Mouse (Mus musculus) brain, adult 2 months (tissue): ENCODE results near the gene Pdik1l.
A peak's percentile ranks its signal among the peaks of the same experiment; 100 is the strongest.
"Not testable (repeated sequence)": the region's sequence is repeated elsewhere in the genome, so short reads cannot be mapped to it uniquely, and the experiment has no call there.

Source experiments
- DNase-seq: peaks from one replicate; pipeline ENCODE4 v3.0.0; 2011; ENCODE audit warnings: low read depth, low spot score

The Pdik1l gene

DNA sequence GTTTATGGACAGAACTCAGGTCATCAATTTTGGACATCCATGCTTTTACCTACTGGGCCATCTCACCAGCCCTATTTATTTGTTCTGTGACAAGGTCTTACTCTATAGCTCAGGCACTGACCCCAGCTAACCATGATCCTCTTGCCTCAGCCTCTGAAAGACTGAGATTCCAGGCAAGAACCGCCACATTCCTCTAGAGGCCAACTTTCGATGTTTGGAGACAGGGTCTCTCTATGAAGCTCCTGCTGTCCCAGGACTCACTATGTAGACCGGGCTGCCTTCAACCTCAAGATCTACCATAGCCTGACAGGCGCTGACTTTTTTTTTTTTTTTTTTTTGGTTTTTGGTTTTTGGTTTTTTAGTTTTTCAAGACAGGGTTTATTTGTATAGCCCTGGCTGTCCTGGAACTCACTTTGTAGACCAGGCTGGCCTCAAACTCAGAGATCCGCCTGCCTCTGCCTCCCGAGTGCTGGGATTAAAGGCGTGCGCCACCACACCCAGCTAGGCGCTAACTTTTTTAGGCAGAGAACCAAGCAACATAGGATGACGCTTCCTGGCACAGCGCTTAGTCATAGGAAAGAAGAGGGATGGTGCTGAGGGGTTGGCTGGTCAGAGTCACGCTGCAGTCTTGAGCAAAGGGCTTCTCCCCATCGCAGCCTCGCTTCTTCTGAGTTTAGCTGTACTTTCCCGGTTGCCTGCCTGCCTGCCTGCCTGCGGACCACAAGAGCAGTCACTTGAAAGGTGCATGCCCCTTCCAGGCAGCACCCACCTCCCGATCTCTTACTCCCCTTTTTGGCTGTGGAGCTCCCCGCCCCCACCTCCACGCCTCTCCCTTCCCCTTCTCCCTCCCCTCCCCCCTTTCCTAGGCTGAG lies 11.2 kb upstream of the Pdik1l start:
- DNase-seq = peak; percentile 65

DNA sequence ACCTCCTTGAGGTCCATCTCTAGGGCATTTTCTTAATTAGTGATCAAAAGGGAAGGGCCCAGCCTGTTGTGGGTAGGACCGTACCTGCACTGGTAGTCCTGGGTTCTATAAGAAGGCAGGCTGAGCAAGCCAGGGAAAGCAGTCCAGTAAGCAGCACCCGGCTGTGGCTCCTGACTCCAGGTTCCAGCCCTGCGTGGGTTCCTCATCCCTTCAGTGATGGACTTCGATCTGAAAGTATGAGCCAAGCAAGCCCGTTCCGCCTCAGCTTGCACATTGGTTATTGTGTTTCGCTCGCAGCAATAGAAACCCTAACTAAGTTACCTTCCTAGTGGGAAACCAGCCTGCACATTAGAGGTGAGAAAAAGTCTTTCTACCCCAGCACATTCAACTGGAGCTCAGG lies 9.7 kb upstream of the Pdik1l start:
- no peak for DNase-seq

DNA sequence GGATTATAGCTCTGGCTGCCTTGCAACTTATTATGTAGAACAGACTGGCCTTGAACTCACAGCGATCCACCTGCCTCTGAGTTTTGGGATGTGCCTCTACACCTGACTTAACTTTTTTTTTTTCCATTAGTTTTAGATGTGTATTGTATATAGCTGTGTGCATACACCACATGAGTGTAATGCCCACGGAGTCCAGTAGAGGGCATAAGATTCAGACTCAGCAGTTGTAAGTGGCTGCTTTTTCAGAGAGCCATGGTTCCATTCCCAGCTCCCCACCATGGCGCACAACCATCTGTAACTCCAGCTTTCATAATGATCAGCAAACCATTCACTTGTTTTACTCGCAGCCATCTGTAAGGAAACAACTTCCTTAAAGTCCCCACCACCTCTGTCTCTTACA lies 8.8 kb upstream of the Pdik1l start:
- DNase-seq = no peak

DNA sequence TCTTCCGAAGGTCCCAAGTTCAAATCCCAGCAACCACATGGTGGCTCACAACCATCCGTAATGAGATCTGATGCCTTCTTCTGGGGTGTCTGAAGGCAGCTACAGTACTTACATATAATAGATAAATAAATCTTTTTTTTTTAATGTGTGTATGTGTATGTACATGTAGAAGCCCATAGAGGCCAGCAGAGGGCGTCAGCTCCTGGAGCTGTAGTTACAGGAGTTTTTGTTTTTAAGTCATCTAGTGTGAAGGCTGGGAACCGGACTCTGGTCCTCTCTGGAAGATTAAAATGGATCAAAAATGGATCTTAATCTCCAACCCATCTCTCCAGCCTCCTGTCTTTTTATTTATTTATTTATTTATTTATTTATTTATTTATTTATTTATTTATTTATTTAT lies 8.4 kb upstream of the Pdik1l start:
- DNase-seq = not testable (repeated sequence)

DNA sequence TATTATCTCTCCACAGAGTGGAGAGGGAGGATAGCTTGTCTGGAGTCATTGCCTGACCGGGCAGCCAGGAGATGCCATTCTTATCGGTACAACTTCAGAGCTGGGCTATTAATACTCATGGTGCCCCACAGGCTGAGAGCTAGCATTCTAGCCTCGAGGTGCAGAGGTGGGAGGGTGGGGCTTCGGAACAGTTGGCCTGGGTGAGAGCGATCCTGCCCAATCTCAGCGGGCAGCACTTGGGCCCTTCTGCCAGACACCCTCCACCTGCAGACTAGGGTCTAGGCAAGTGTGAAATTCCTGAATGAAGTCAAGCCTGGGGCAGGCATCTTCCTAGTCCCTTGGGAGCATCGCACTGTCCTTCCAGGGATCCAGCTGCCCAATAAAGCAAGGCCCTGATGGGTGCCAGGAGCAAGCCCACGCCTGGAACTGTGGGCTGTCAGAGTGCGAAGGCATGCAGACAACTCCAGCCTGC lies 6.0 kb upstream of the Pdik1l start:
- no peak for DNase-seq

DNA sequence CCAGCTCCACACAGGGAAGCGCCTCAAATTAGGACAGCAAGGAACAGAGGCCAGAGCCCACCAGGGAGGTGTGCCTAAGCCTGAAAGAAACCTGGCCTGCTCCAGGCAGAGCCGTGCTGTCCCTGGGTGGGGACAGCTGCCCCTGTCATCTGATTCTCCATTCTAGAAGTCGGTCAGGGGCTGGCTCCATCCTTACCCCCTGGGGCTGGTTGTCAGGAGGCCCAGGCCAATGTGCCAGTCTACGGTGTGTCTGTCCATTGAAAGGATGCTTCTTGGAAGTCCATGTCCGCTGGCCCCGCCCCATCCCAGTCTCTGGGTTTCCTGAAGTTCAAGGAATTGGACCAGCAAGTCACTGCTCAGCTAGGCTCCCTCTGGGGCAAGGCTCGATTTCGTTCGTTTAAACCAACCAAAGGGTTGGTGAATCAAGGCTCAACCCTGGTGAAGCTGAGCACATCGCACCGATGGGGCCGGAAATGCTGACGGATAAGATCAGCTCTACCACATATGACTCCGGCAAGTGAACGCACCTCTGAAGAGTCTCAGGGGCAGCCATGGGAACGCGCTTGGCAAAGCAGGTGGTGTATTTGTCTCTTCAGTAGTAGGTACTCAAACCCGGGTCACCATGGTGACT lies 5.5 kb upstream of the Pdik1l start:
- no peak for DNase-seq

DNA sequence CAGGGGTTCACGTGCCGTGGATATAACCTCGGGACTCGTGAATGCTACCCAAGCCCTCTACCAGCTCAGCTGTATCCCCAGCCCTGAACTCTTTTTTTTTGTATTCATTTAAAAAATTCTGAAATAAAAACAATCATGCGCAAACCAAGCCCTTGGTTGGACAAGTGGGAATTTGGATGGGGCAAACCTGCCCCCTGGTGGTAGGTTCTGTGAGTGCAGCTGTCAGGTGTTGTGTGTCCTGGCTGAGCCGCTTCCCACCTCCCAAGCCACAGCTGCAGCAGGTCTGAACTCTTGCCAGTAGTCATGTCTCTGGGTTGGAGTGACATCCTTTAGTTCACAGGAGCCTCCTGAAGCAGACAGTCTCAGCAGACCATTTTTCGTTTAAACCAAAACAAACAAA lies 4.4 kb upstream of the Pdik1l start:
- peak; percentile 83 for DNase-seq

DNA sequence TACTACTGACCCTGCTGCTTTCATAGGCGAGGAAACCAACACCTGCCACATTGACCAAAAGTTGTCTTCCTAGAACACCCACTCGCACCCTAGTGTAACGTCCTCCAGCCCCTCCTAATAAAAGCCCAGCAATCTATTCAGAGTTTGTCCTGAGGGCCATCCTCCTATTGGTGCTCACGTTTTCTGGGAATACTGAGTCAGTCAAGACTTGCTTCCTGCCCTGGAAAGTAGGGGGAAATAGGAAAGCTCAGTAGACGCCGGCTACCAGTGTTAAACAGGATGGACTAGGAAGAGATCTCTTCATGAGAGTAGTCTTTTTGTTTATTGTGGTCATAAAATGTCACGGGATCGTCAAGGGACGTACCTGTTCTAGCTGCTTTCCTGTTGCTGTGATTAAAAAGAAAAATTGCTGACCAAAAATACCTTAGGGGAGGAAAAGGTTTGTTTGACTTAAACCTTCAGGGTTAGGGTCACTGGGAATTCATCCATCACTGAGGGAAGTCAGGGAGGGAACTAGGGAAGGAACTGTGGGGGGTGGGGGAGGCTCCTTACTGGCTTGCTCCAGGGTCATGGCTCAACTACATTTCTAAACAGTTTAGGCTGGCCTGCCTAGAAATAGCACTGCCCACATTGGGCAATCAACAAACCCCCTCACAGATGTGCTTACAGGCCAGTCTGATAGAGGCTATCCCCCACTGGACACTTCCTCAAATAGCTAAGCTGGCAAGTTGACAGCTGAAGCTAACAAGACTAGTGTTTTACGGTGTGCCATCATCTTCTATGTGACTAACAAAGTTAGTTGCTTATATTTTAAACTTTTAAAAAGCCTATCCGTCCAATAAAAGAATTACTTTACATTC lies 932 bp upstream of the Pdik1l start:
- DNase-seq = peak; percentile 39

DNA sequence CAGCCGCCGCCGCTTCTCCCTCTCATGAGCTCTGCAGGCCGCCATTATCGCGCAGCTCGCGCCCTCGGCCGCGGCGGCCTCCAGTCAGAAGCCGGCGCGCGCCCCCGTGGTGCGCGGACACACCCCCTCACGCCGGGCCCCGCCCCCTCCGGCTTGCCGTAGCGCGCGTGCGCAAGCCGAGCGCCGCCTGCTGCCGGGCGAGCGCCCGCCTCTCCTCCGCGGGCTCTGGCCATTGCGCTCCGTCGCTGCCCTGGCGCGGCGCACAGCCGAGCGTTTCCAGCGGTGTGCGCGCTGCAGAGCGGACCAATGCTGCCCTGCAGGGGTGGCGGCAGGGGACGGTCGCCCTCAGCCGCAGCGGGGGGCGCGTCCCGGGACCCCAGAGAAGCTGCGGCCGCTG lies 529 bp downstream of the Pdik1l start:
- DNase-seq = peak; percentile 95

DNA sequence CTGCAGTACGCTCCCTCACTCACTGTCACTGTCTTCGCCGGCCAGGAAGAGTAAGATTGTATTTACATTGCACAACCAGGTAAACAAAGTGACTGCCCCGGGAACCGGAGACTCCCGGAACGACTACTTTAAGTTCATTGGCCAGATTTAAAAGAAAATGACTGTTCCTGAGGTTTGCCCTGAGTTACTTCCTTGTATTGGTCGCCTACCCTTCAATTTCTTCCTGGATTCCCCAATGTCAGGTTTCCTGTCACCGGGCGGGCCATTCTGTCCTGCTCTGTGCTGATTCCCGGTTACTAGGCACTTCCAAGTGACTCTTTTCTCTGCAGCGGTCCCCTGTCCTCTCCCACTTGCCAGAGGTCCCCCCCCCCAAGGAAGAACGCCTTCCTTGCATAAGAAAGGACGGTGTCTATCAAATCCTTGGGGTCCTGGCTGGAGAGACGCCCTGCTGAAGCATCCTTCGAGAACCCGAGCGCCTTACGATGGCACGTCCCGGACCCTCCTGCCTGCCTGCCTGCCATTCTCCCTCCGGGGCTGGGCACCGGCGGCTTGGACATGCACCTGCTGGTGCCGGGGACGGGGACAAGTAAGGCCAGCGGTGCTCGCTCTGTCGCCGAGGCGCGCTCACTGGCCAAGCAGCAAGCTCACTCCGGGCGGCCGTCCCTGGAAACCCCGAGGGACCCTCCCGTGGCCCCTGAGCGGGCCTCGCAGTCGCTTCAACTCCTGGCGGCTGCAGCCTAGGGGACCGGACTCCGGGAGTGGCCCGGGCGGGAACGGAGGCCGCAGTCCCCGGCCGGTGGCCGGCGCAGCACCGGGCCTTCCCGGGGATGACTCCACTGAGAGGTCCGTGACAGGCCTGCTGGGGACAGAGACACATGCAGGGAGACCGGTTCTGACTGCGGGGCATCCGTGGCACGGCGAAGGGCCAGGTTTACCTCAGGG lies 1.2 kb downstream of the Pdik1l start:
- peak; percentile 10 for DNase-seq

DNA sequence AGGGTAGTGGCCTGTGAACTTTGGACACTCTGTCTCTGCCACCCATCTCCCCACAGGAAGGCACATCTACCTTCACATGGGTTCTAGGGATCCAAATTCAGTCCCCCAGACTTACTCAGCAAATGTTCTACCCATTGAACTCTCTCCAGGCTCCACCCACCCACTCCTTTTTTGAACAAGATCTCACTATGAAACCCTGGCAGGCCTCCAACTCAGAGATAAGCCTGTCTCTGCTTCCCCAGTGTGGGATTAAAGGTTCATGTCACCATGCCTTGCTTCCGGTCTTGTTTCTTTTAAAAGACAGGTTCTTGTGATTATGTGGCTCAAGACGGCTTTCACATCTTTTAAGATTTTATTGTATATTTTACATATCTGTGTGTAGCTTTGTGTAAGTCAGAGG lies 2.8 kb downstream of the Pdik1l start:
- DNase-seq = no peak

DNA sequence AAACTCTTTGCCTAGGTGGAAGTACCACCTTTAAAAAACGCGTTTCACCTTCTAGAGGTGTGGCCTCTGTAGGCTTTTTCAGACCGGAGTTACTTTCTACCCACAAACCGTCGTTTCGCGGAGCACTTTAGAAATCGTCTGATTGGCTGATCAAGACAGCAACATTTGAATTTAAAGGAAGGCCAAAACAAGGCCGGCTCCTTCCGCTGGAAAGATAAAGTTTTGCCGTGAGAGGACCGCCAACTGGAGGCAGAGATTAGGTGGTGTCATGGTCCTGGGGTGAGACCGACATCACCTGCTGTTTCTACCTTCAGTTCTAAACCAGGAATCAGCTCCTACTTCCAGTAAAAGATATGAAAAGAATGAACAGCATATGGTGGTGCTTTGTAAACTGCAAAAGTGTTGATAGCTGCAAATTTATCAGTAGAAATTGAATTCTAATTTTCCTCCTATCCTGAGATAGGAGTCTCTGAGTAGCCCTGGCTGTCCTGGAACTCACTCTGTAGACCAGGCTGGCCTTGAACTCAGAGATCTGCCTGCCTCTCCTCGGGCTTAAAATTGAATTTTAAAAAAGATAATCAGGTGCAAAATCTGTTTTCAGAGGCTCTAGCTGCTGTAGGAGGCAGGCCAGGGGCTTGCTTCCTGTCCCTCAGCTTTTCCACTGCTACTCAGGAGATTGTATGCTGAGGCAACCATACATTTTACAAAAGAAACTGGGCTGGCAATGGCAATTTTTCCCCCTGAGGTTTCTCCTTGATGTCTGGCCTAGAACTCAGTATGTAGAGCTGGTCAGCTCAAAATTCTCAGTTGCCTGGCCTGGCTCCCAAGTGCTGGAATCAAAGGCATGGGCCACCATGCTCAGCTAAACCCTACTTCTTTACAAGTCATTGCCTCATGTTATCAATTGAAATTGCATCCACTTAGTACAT lies 14.0 kb downstream of the Pdik1l start:
- DNase-seq = no peak

DNA sequence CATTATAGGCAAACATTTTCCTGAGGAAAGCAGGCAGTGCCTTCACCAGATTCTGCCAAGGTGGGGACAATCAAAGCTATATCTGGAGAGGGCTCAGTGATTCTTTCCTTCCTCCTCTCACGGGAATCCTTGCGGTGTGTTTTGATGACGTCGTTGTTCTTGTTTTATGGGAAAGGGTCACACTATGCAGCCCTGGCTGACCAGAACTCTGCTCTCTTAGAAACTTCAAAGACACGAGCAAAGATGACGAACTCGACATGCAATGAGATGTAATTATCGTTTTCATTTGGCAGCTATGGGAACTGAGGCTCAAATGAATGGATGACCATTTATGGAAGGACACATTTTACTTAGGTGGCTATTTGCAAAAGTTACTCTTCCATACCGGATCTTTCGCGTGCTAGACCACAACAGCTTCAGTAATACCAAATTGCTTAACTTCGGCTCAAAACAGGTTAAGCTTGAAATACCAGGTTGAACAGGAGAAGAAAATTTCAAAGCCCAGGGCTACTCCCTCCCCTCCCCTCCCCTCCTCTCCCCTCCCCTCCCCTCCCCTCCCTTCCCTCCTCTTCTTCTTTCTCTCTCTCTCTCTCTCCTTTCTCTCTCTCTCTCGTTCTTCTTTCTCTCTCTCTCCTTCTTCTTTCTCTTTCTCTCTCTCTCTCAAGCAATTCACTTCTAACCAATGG lies 14.8 kb downstream of the Pdik1l start:
- DNase-seq = no peak

DNA sequence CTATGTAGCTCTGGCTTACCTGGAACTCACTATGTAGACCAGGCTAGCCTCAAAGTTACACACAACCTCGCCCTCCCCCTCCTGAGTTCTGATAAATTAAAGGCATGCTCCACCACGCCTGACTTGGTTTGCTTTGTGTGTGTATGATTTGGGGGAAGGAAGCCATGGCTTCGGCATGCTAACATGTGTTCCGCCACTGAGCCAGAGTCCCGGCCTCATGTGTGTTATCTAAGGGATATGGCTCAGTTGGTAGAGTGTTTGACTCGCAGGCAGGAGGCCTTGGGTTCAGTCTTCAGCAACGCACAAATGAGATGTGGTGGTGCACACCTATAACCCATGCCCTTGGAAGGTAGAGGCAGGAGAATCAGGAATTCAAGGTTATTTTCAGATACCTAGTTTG lies 15.7 kb downstream of the Pdik1l start:
- DNase-seq = no peak

DNA sequence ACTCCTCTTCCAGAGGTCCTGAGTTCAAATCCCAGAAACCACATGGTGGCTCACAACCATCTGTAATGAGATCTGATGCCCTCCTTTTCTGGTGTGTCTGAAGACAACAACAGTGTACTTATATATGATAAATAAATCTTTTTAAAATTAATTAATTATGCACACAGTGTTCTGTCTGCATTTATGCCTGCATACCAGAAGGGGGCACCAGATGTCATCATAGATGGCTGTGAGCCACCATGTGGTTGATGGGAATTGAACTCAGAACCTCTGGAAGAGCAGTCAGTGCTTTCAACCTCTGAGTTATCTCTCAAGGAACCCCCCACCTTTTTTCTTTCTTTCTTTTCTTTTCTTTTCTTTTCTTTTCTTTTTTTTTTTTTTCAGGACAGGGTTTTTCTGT lies 18.1 kb downstream of the Pdik1l start:
- not testable (repeated sequence) for DNase-seq

DNA sequence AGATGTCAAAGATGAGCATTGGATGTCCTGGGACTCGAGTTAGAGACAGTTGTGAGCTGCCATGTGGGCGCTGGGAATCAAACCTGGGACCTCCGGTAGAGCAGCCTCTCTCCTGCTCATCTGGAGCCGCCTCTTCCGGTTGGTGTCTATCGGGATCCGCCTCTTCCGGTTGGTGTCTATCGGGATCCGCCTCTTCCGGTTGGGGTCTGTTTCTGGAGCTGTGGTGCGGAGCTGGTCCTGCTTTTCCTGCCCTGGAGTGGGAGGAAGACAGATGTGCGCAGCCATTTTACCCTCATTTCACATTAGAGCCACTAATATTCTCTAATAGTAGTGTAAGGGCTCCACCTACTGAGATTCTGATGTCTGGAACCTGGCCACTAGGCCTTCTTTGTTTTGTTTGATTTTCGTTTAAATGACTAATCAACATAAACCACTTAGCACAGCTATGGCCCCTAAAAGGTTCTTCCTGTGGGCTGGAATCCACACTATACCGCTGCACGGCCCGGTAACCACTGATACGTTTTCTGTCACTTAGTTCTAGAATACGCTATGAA lies 19.5 kb downstream of the Pdik1l start:
- no peak for DNase-seq

DNA sequence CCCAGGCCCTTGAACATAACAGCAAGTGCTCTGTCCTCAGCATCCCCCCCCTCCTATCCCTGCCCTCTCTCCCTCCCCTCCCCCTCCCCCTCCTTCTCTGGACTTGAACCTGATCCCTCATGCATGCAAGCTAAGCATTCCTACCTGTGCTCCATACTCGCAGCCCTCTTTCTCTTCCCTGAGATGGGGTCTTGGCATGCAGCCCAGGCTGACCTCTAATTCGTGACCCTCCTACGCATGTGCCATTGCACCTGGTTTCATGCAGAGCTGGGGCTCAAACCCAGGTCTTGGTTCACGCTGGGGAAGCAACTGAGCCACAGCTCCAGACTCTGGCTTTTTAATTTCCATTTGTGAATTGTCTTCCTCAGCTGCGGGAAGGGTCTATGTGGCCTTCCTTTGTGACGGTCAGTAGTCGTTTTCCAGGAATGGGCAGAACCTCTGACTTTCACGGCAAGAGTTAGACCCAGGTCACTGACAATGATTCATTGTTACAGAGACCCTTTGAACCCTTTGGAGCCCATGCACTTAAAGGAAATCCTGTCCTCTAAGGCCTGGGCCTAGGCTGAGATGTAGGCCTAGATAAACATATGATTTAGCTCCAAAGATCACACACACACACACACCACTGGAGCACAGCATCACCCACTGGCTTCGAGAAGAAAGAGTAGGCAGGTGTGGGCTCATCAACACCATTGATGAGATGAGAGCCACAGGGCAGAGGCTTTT lies 21.7 kb downstream of the Pdik1l start:
- no peak for DNase-seq

DNA sequence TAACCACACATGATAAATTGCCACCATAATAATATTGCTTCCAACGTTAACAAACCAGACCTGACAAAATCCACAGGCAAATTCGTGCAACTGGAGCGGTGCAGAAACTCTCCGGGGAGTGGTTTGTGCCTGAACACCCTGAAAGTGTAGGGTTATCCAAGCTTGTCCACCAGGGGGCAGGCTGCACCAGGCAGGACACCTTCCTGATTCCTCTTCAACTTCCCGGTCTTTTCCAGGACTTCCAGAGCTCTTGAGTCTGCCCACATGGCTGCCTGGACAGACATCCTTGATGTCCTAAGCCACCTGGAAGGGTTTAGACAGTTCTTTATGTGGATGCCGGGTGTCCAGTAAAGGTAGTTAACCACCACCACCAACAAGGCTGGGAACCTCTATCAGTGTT lies 24.5 kb downstream of the Pdik1l start:
- peak; percentile 42 for DNase-seq
